Mouse (Mus musculus) midbrain, embryonic 15.5 days (tissue): ENCODE measurements around the gene Zfp593. TPM values are rescaled to one million over a fixed set of nuclear protein-coding genes. Genes with fewer than 3 reads are reported as not detected.

Experiments used
- polyA plus RNA-seq: library from polyadenylated mRNA; unstranded; fragments of >200 nt; fragmentation: Nextera tagmentation; extraction: Ambion mirVana; gene quantifications from 2 replicates; pipeline ENCODE4 v1.2.1, GENCODE M21; 2015

The Zfp593 gene
- polyA plus RNA-seq, 1 experiment from 2014 or later = 13.0 TPM

Other genes with a start within 250 kb of the Zfp593 start
- gene Dhdds, start 244.7 kb downstream of the Zfp593 start, polyA plus RNA-seq = 45.9 and 48.2 TPM in 2 replicates
- gene Lin28a, start 226.8 kb downstream of the Zfp593 start, polyA plus RNA-seq = 0.27 and 0.64 TPM in 2 replicates
- gene Zfp683, start 191.8 kb downstream of the Zfp593 start, polyA plus RNA-seq = not detected in 2 replicates
- gene Crybg2, start 184.8 kb downstream of the Zfp593 start, polyA plus RNA-seq = 2.4 and 4.2 TPM in 2 replicates
- 2.1 and 2.8 TPM in 2 replicates for gene Cd52, start 150.5 kb downstream of the Zfp593 start, polyA plus RNA-seq
- gene Ubxn11, start 143.0 kb downstream of the Zfp593 start, polyA plus RNA-seq = 17.2 and 19.1 TPM in 2 replicates
- gene Sh3bgrl3, start 116.8 kb downstream of the Zfp593 start, polyA plus RNA-seq = 386 and 393 TPM in 2 replicates
- 18.7 and 19.2 TPM in 2 replicates for gene Cep85, start 58.5 kb downstream of the Zfp593 start, polyA plus RNA-seq
- not detected in 2 replicates for gene Gm7534, start 42.6 kb downstream of the Zfp593 start, polyA plus RNA-seq
- not detected in 2 replicates for gene Catsper4, start 18.2 kb downstream of the Zfp593 start, polyA plus RNA-seq
- 0.42 TPM in 1 of 2 replicates, not detected in the other for gene Cnksr1, start 7.2 kb downstream of the Zfp593 start, polyA plus RNA-seq
- 0.19 and 0.30 TPM in 2 replicates for gene E130218I03Rik, start 1.9 kb downstream of the Zfp593 start, polyA plus RNA-seq
- gene Gm30191, start 1.3 kb upstream of the Zfp593 start, polyA plus RNA-seq = not detected in 2 replicates
- gene Grrp1, start 8.5 kb upstream of the Zfp593 start, polyA plus RNA-seq = 13.6 and 14.4 TPM in 2 replicates
- 42.2 and 44.7 TPM in 2 replicates for gene Pdik1l, start 42.3 kb upstream of the Zfp593 start, polyA plus RNA-seq
- 0.40 and 0.91 TPM in 2 replicates for gene Trim63, start 69.5 kb upstream of the Zfp593 start, polyA plus RNA-seq
- 0.22 and 0.23 TPM in 2 replicates for gene Slc30a2, start 97.6 kb upstream of the Zfp593 start, polyA plus RNA-seq
- gene Extl1, start 138.3 kb upstream of the Zfp593 start, polyA plus RNA-seq = 0.59 and 0.62 TPM in 2 replicates
- 7.7 and 8.0 TPM in 2 replicates for gene Pafah2, start 150.7 kb upstream of the Zfp593 start, polyA plus RNA-seq
- 7,501 and 7,674 TPM in 2 replicates for gene Stmn1, start 222.7 kb upstream of the Zfp593 start, polyA plus RNA-seq